Mouse (Mus musculus) CH12.LX (cell line): ENCODE measurements at regions not wholly inside any gene's neighbourhood (a gene's known extent, or its start where the extent isn't known, plus 50 kb on each side); places are given as distances from the start of the nearest gene placed in this dataset.

Source experiments
- CTCF ChIP-seq, 2 experiments: IDR thresholded peaks in 1 of 2; conservative IDR thresholded peaks in 1 of 2; 2 replicates each; pipeline ENCODE4 v1.5.1; 2011 to 2012; ENCODE audit warnings: low read depth in 2 of 2, low read length in 2 of 2, improper control_type of control experiment in 1 of 2, inconsistent platforms in 1 of 2, mild to moderate bottlenecking in 1 of 2, moderate library complexity in 1 of 2
- EP300 ChIP-seq: IDR thresholded peaks from 2 replicates; pipeline ENCODE4 v1.6.1; 2011; ENCODE audit warnings: low read length, improper control_type of control experiment
- MYC ChIP-seq: IDR thresholded peaks from 2 replicates; pipeline ENCODE4 v1.6.1; 2011; ENCODE audit warnings: low read depth, mild to moderate bottlenecking, improper control_type of control experiment, low read length
- POLR2A ChIP-seq: IDR thresholded peaks from 2 replicates; pipeline ENCODE4 v1.6.1; 2011; ENCODE audit warnings: low read depth, mild to moderate bottlenecking, improper control_type of control experiment, low read length
- RAD21 ChIP-seq: IDR thresholded peaks from 2 replicates; pipeline ENCODE4 v1.6.1; 2011; ENCODE audit warnings: low read depth, mild to moderate bottlenecking, low read length, improper control_type of control experiment, moderate library complexity
- USF1 ChIP-seq: IDR thresholded peaks from 2 replicates; pipeline ENCODE4 v1.6.1; 2014; ENCODE audit warnings: low read depth, mild to moderate bottlenecking, inconsistent platforms, low read length, improper control_type of control experiment
- ZKSCAN1 ChIP-seq: IDR thresholded peaks from 2 replicates; pipeline ENCODE4 v1.6.1; 2012; ENCODE audit warnings: low read depth, inconsistent platforms, low read length, improper control_type of control experiment, borderline replicate concordance

- TF ChIP-seq USF1 (no peak), ZKSCAN1 (no peak), CTCF (conservative IDR thresholded peaks at IDR 0.05 in 1 of 2, IDR thresholded peaks at IDR 0.05 in 1 of 2; ENCODE audit: low read depth in 2 of 2, low read length in 2 of 2) (no peak), POLR2A (no peak), MYC (no peak), RAD21 (no peak), EP300 (no peak)
These were observed 158.7 kb downstream of the Tm2d1 start for GRCm38 (mm10) chr4:98224366-98224765.
